Mouse (Mus musculus): ENCODE data around the gene Fam169a. TPM values are rescaled to one million over a fixed set of nuclear protein-coding genes. Genes with fewer than 3 reads are reported as not detected.
"Not testable (repeated sequence)": the region's sequence is repeated elsewhere in the genome, so short reads cannot be mapped to it uniquely, and the experiment has no call there.

Gene Fam169a
- polyA plus RNA-seq, 1 experiment from 2014 or later, result 12.9 TPM

DNA sequence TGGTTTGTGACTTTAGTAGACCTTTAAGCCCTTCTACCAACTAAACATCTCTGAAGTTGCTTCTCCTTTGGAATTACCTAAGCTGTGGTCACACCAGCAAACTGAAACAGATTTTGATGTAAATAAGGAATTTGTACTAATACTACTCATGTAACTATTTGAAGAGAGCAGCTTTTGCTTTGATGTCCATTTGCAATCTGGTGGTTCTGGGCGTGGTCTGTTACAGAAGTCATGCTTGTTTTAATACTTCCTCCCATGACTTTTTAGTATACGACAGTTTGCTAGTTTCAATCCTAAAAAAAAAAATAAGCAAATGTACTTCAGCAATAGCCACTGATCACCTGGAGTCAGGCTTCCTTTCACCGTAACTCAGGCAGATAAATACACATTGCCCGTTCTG lies 62.6 kb downstream of the Fam169a start:
- H3K9me3 ChIP-seq (replicated peaks); H3K4me2 ChIP-seq; ATAC-seq (ENCODE audit: insufficient number of reproducible peaks, low FRiP score); H3K27me3 ChIP-seq (replicated peaks); H3K27ac ChIP-seq (ENCODE audit: poor library complexity, severe bottlenecking); H3K4me3 ChIP-seq; H3K4me1 ChIP-seq (replicated peaks); H3K9ac ChIP-seq: not testable (repeated sequence)
- WGBS, result 88% methylated on average over 4 of the region's 4 CpGs
- peaks cover 32% of the 10 kb centered on the region for H3K36me3 ChIP-seq

GRCm38 (mm10) chr13:97130413-97130812 lies 63.3 kb downstream of the Fam169a start:
- H3K36me3 ChIP-seq, result peaks cover 35% of the 10 kb centered on the region
- not testable (repeated sequence) for H3K9ac ChIP-seq; H3K4me2 ChIP-seq; H3K27ac ChIP-seq (ENCODE audit: poor library complexity, severe bottlenecking); H3K4me1 ChIP-seq (replicated peaks); H3K9me3 ChIP-seq (replicated peaks); ATAC-seq (ENCODE audit: insufficient number of reproducible peaks, low FRiP score); H3K27me3 ChIP-seq (replicated peaks); H3K4me3 ChIP-seq
- WGBS, result no CpG with 5 or more reads among the region's 2 CpGs

- Histone ChIP-seq H3K9ac (peak within 1 kb of the TSS; percentile 81), H3K36me3 (peaks cover 25% of the 10 kb centered on the region), H3K4me3 (peak within 1 kb of the TSS; percentile 68), H3K4me1 (replicated peaks) (peaks cover 5% of the 10 kb centered on the region), H3K4me2 (peak within 1 kb of the TSS; percentile 66), H3K9me3 (replicated peaks) (no peaks in the 10 kb centered on the region), H3K27me3 (replicated peaks) (no peaks in the 10 kb centered on the region), H3K27ac (ENCODE audit: poor library complexity, severe bottlenecking) (peak within 1 kb of the TSS; percentile 75)
- WGBS, result under 1% methylated on average over 57 of the region's 57 CpGs
- peak; percentile 95 for ATAC-seq (ENCODE audit: insufficient number of reproducible peaks, low FRiP score)
Observed at GRCm38 (mm10) chr13:97137466-97138400, 70.6 kb downstream of the Fam169a start, which contains the start of the genes Gfm2 and Nsa2. Gfm2 (plus strand) TSS chr13:97137937. Nsa2 (minus strand) TSS chr13:97137937.

- peak overlapping the region; percentile 81 for H3K9ac ChIP-seq
- ATAC-seq (ENCODE audit: insufficient number of reproducible peaks, low FRiP score); H3K9me3 ChIP-seq (replicated peaks); H3K27me3 ChIP-seq (replicated peaks); H3K4me1 ChIP-seq (replicated peaks): not testable (repeated sequence)
- peaks cover 28% of the 10 kb centered on the region for H3K36me3 ChIP-seq
- peak overlapping the region; percentile 68 for H3K4me3 ChIP-seq
- 30% methylated on average over 8 of the region's 8 CpGs for WGBS
- peak overlapping the region; percentile 66 for H3K4me2 ChIP-seq
- H3K27ac ChIP-seq (ENCODE audit: poor library complexity, severe bottlenecking), result peak overlapping the region; percentile 75; the same call in 1 of the 2 replicates
Observed at GRCm38 (mm10) chr13:97138404-97138931, 71.4 kb downstream of the Fam169a start.

DNA sequence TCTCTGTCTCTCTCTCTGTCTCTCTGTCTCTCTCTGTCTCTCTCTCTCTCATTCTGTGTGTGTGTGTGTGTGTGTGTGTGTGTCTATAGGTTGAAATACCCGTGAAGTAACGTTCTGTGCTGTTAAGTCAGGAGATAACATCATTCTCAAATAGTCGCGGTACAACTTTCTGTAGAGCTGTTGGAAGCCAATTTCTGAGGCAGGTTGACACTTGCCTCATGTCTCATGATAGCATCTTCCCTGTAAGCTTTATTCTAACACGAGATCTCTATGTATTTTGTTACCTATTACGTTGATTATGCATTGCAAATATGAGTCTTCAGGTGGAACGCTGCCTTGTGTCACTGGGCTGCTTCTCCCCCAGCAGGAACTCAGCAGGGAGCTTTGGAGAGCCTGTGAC lies 75.2 kb downstream of the Fam169a start:
- H3K9me3 ChIP-seq (replicated peaks), result no peaks in the 10 kb centered on the region
- 86% methylated on average over 7 of the region's 7 CpGs for WGBS
- no peak overlapping the region for H3K4me3 ChIP-seq
- no peaks in the 10 kb centered on the region for H3K27me3 ChIP-seq (replicated peaks)
- ATAC-seq (ENCODE audit: insufficient number of reproducible peaks, low FRiP score), result no peak
- peaks cover 5% of the 10 kb centered on the region for H3K4me1 ChIP-seq (replicated peaks)
- H3K4me2 ChIP-seq, result no peak overlapping the region
- H3K27ac ChIP-seq (ENCODE audit: poor library complexity, severe bottlenecking), result no peak overlapping the region
- no peak overlapping the region for H3K9ac ChIP-seq
- peaks cover 32% of the 10 kb centered on the region for H3K36me3 ChIP-seq

DNA sequence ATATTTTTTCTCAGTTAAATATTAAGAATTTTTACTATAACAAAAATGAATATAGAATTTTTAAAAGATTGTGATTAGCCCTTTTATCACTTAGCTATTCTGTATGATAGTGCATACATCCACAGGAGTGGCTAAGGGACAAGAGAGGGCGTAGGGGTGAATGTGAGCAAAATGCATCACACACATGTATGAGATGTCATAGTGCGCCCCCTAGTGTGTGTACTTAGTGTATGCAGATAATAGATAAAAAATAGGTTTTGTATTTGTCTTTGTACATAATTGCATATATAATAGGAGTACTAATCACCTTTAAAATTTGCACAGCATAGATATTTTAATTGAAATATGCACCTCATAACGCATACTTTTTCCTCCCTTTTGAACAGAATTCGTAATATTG lies 78.7 kb downstream of the Fam169a start:
- no peak for ATAC-seq (ENCODE audit: insufficient number of reproducible peaks, low FRiP score)
- WGBS, result 58% methylated on average over 4 of the region's 4 CpGs
- H3K36me3 ChIP-seq, result peaks cover 61% of the 10 kb centered on the region

DNA sequence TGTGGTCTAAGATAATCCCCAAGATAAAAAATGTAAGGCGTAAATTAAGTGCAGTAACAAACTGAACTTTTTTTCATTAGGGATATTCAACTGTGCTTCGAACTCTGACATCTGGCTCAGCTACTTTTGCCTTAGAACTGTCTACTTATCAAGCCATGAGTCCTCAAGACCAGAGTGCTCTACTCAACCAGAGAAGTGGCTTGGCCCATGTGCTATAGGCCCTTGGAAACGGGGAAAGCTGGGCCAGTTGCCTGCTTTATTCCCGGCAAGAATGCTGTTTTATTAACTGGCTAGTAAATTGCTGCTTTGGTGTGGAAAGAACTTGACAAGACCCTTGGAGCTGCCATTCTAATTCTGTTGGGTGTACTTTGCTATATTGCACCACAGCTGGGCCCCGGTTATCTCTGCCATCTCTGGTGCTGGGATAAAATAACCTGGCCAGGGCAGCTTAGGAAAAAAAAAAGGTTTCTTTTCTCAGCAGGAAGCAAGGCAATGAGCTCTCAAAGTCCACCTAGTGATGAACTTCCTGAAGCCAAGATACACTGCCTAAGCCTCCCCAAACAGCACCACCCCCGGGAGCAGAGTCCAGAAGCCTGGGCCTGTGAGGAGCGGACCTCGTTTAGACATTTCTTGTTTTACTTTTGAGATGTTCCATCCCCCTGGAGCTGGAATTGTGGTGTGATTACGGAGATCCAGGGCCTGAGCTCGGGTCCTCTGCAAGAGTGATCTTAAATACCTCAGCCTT lies 108.6 kb downstream of the Fam169a start:
- no peak for ATAC-seq (ENCODE audit: insufficient number of reproducible peaks, low FRiP score)
- no peaks in the 10 kb centered on the region for H3K9me3 ChIP-seq (replicated peaks)
- no peaks in the 10 kb centered on the region for H3K27me3 ChIP-seq (replicated peaks)
- WGBS, result 81% methylated on average over 10 of the region's 10 CpGs
- H3K9ac ChIP-seq, result no peak overlapping the region
- no peaks in the 10 kb centered on the region for H3K4me1 ChIP-seq (replicated peaks)
- H3K4me3 ChIP-seq, result no peak overlapping the region
- H3K36me3 ChIP-seq, result peaks cover 80% of the 10 kb centered on the region
- no peak overlapping the region for H3K27ac ChIP-seq (ENCODE audit: poor library complexity, severe bottlenecking)
- H3K4me2 ChIP-seq, result no peak overlapping the region

More for the DNA sequence above, 78.7 kb downstream of the Fam169a start:
- Histone ChIP-seq H3K9ac (no peak overlapping the region), H3K4me1 (replicated peaks) (no peaks in the 10 kb centered on the region), H3K4me3 (no peak overlapping the region), H3K27me3 (replicated peaks) (no peaks in the 10 kb centered on the region), H3K4me2 (no peak overlapping the region), H3K27ac (ENCODE audit: poor library complexity, severe bottlenecking) (no peak overlapping the region), H3K9me3 (replicated peaks) (no peaks in the 10 kb centered on the region)

- 85% methylated on average over 5 of the region's 5 CpGs for WGBS
- peaks cover 80% of the 10 kb centered on the region for H3K36me3 ChIP-seq
- ATAC-seq (ENCODE audit: insufficient number of reproducible peaks, low FRiP score), result no peak
- no peak overlapping the region for H3K9ac ChIP-seq
- no peak overlapping the region for H3K4me2 ChIP-seq
- no peaks in the 10 kb centered on the region for H3K9me3 ChIP-seq (replicated peaks)
- no peak overlapping the region for H3K4me3 ChIP-seq
- no peaks in the 10 kb centered on the region for H3K27me3 ChIP-seq (replicated peaks)
- no peaks in the 10 kb centered on the region for H3K4me1 ChIP-seq (replicated peaks)
- no peak overlapping the region for H3K27ac ChIP-seq (ENCODE audit: poor library complexity, severe bottlenecking)
Observed at GRCm38 (mm10) chr13:97176731-97177130, 109.6 kb downstream of the Fam169a start.

GRCm38 (mm10) chr13:97178943-97179342 lies 111.9 kb downstream of the Fam169a start:
- Histone ChIP-seq H3K36me3 (peaks cover 68% of the 10 kb centered on the region), H3K27ac (ENCODE audit: poor library complexity, severe bottlenecking) (no peak overlapping the region)
- 80% methylated on average over 7 of the region's 7 CpGs for WGBS

GRCm38 (mm10) chr13:97180113-97180828 lies 113.2 kb downstream of the Fam169a start:
- no peak overlapping the region for H3K4me3 ChIP-seq
- no peaks in the 10 kb centered on the region for H3K27me3 ChIP-seq (replicated peaks)
- 73% methylated on average over 6 of the region's 6 CpGs for WGBS
- H3K9me3 ChIP-seq (replicated peaks), result no peaks in the 10 kb centered on the region
- H3K27ac ChIP-seq (ENCODE audit: poor library complexity, severe bottlenecking), result no peak overlapping the region
- ATAC-seq (ENCODE audit: insufficient number of reproducible peaks, low FRiP score), result no peak
- no peak overlapping the region for H3K4me2 ChIP-seq
- peaks cover 55% of the 10 kb centered on the region for H3K36me3 ChIP-seq
- no peak overlapping the region for H3K9ac ChIP-seq
- H3K4me1 ChIP-seq (replicated peaks), result peaks cover 8% of the 10 kb centered on the region

More at GRCm38 (mm10) chr13:97178943-97179342, 111.9 kb downstream of the Fam169a start:
- Histone ChIP-seq H3K4me1 (replicated peaks) (no peaks in the 10 kb centered on the region), H3K9me3 (replicated peaks) (no peaks in the 10 kb centered on the region), H3K4me2 (no peak overlapping the region), H3K4me3 (no peak overlapping the region), H3K27me3 (replicated peaks) (no peaks in the 10 kb centered on the region), H3K9ac (no peak overlapping the region)
- ATAC-seq (ENCODE audit: insufficient number of reproducible peaks, low FRiP score), result no peak
